Mouse (Mus musculus): ENCODE measurements around the gene Gm28047. TPM values are rescaled to one million over a fixed set of nuclear protein-coding genes. Genes with fewer than 3 reads are reported as not detected.

Gene Gm28047
- total RNA-seq, 2 experiments from 2014 or later, result 1.5 TPM; not detected in 1

- no peak for DNase-seq (ENCODE audit: low spot score in 2 of 2)
Measured at GRCm38 (mm10) chr15:102555581-102555980, 69.3 kb downstream of the Gm28047 start.

- DNase-seq (ENCODE audit: low spot score in 2 of 2), result no peak
Measured at GRCm38 (mm10) chr15:102552599-102552998, 72.3 kb downstream of the Gm28047 start.

GRCm38 (mm10) chr15:102547478-102547877 is 77.4 kb downstream of the Gm28047 start:
- no peak for DNase-seq (ENCODE audit: low spot score in 2 of 2)

- no peak for DNase-seq (ENCODE audit: low spot score in 2 of 2)
Measured at GRCm38 (mm10) chr15:102546677-102547427, 78.0 kb downstream of the Gm28047 start.

- DNase-seq (ENCODE audit: low spot score in 2 of 2), result no peak
Measured at GRCm38 (mm10) chr15:102546246-102546645, 78.6 kb downstream of the Gm28047 start.

GRCm38 (mm10) chr15:102544801-102545200 is 80.1 kb downstream of the Gm28047 start:
- DNase-seq (ENCODE audit: low spot score in 2 of 2), result no peak

- DNase-seq (ENCODE audit: low spot score in 2 of 2), result no peak
Measured at GRCm38 (mm10) chr15:102533926-102534325, 90.9 kb downstream of the Gm28047 start.

- DNase-seq (ENCODE audit: low spot score in 2 of 2), result no peak
Measured at GRCm38 (mm10) chr15:102532106-102532900, 92.6 kb downstream of the Gm28047 start.

GRCm38 (mm10) chr15:102531586-102531985 is 93.3 kb downstream of the Gm28047 start:
- DNase-seq (ENCODE audit: low spot score in 2 of 2), result no peak

GRCm38 (mm10) chr15:102530566-102530965 is 94.3 kb downstream of the Gm28047 start:
- DNase-seq (ENCODE audit: low spot score in 2 of 2), result no peak

GRCm38 (mm10) chr15:102528396-102528795 is 96.5 kb downstream of the Gm28047 start:
- DNase-seq (ENCODE audit: low spot score in 2 of 2), result no peak

- no peak for DNase-seq (ENCODE audit: low spot score in 2 of 2)
Measured at GRCm38 (mm10) chr15:102527936-102528335, 96.9 kb downstream of the Gm28047 start.

- DNase-seq (ENCODE audit: low spot score in 2 of 2), result no peak
Measured at GRCm38 (mm10) chr15:102526111-102527002, 98.5 kb downstream of the Gm28047 start.

GRCm38 (mm10) chr15:102524892-102525485 is 99.9 kb downstream of the Gm28047 start, which contains the start of gene Npff:
Npff (minus strand) TSS chr15:102524942.
- DNase-seq (ENCODE audit: low spot score in 2 of 2), result peak in 1 of 2 experiments; percentile 49

GRCm38 (mm10) chr15:102521480-102521879 is 103.4 kb downstream of the Gm28047 start:
- no peak for DNase-seq (ENCODE audit: low spot score in 2 of 2)

GRCm38 (mm10) chr15:102520416-102520815 is 104.5 kb downstream of the Gm28047 start:
- DNase-seq (ENCODE audit: low spot score in 2 of 2), result no peak

- DNase-seq (ENCODE audit: low spot score in 2 of 2), result no peak
Measured at GRCm38 (mm10) chr15:102519211-102520141, 105.4 kb downstream of the Gm28047 start.

- no peak for DNase-seq (ENCODE audit: low spot score in 2 of 2)
Measured at GRCm38 (mm10) chr15:102518859-102519201, 106.0 kb downstream of the Gm28047 start.

GRCm38 (mm10) chr15:102517976-102518858 is 106.7 kb downstream of the Gm28047 start, which contains the start of gene Tarbp2:
Tarbp2 (plus strand) TSS chr15:102518192.
- DNase-seq (ENCODE audit: low spot score in 2 of 2), result peak; percentile 97 to 99
